Mouse (Mus musculus): Measurements from ENCODE around the gene Prkab1.

DNA sequence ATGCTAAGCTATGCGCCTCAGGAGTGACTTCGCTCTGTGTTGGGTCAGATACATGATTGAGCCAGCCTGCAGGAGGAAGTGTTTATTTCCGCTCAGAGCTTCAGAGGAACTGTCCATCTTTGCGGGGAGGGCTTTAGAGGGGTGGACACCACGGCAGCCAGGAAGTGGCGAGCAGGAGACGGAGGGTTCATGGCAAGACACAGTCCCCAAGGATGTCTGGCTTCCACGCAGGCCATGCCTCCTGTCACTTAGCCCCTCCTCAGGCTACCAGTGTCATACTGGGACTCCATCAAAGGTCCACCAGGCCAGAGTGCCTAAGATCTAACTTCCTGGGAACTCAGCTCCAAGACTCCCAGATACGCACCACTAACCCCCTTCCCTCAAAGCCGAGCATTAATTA lies 46.6 kb downstream of the Prkab1 start:
- TF ChIP-seq EP300 (IDR thresholded peaks at IDR 0.05; ENCODE audit: low read depth) (no peak), CTCF (IDR thresholded peaks at IDR 0.05; ENCODE audit: low read depth) (no peak)
